Mouse (Mus musculus) heart, embryonic 16.5 days (tissue): ENCODE results near the gene Rnf216. TPM values are rescaled to one million over a fixed set of nuclear protein-coding genes. Genes with fewer than 3 reads are reported as not detected.
"Not testable (repeated sequence)": the region's sequence is repeated elsewhere in the genome, so short reads cannot be mapped to it uniquely, and the experiment has no call there.

ENCODE experiments used
- ATAC-seq: fragments of 200-750 bp; cut with Nextera tagmentation; replicated peaks from 2 replicates; pipeline ENCODE4 v1.8.0; 2017; ENCODE audit warnings: moderate number of reproducible peaks; ENCODE audit not compliant: insufficient read depth, low FRiP score; ENCODE audit errors: extremely low read depth
- H3K27ac ChIP-seq: fragments of 300-500 bp; sonication (generic); 2 replicates; pipeline ENCODE4 v1.5.1; 2014; ENCODE audit warnings: mild to moderate bottlenecking, low read length, control low read depth, moderate library complexity
- H3K27me3 ChIP-seq: fragments of 300-500 bp; sonication (generic); 2 replicates; pipeline ENCODE4 v1.6.1; 2014; ENCODE audit warnings: low read length, mixed read lengths; ENCODE audit not compliant: control insufficient read depth, insufficient read depth
- H3K36me3 ChIP-seq: fragments of 300-500 bp; sonication (generic); 2 replicates; pipeline ENCODE4 v1.6.1; 2014; ENCODE audit not compliant: control insufficient read depth, insufficient read depth
- H3K4me1 ChIP-seq: fragments of 300-500 bp; sonication (generic); 2 replicates; pipeline ENCODE4 v1.6.1; 2014; ENCODE audit warnings: low read length, mixed read lengths; ENCODE audit not compliant: control insufficient read depth, insufficient read depth
- H3K4me2 ChIP-seq: fragments of 300-500 bp; sonication (generic); 2 replicates; pipeline ENCODE4 v1.6.1; 2014; ENCODE audit warnings: low read depth, mild to moderate bottlenecking, control low read depth, low read length
- H3K4me3 ChIP-seq: fragments of 300-500 bp; sonication (generic); 2 replicates; pipeline ENCODE4 v1.5.1; 2014; ENCODE audit warnings: mild to moderate bottlenecking, control low read depth, low read length
- H3K9ac ChIP-seq: fragments of 300-500 bp; sonication (generic); 2 replicates; pipeline ENCODE4 v1.6.1; 2014; ENCODE audit warnings: low read length, control low read depth
- H3K9me3 ChIP-seq: fragments of 300-500 bp; sonication (generic); replicated peaks from 2 replicates; pipeline ENCODE4 v1.6.1; 2016; ENCODE audit warnings: low read length; ENCODE audit not compliant: control insufficient read depth
- WGBS: fragments of 180-500 bp; shearing (Covaris S2); extraction: QIAGEN DNeasy Blood & Tissue Kit; methylation state at CpG from one replicate; pipeline ENCODE4 v1.1.7; 2014; 5-methylcytosine and 5-hydroxymethylcytosine counted together
- polyA plus RNA-seq: library from polyadenylated mRNA; unstranded; fragments of >200 nt; fragmentation: Nextera tagmentation; extraction: Ambion mirVana; gene quantifications from 2 replicates; pipeline ENCODE4 v1.2.1, GENCODE M21; 2015

The Rnf216 gene
- polyA plus RNA-seq, 1 experiment from 2014 or later: 22.7 TPM

GRCm38 (mm10) chr5:143134216-143135010 lies 21.6 kb upstream of the Rnf216 start:
- not testable (repeated sequence) for H3K4me2 ChIP-seq, ATAC-seq, H3K27ac ChIP-seq, H3K9me3 ChIP-seq, H3K9ac ChIP-seq, H3K4me3 ChIP-seq, H3K4me1 ChIP-seq, H3K27me3 ChIP-seq, H3K36me3 ChIP-seq
- 90% methylated on average over 3 of the region's 6 CpGs for WGBS

- WGBS: 35% methylated on average over 13 of the region's 13 CpGs
- ATAC-seq: no peak
- Histone ChIP-seq H3K36me3 (no peaks in the 10 kb centered on the region), H3K4me1 (peaks cover 1% of the 10 kb centered on the region; the same call in 1 of the 2 replicates), H3K27me3 (no peaks in the 10 kb centered on the region), H3K9ac (no peak overlapping the region), H3K27ac (no peak overlapping the region), H3K4me3 (no peak overlapping the region), H3K4me2 (no peak overlapping the region), H3K9me3 (peaks cover 3% of the 10 kb centered on the region; the same call in 1 of the 2 replicates)
These were observed 20.2 kb upstream of the Rnf216 start for GRCm38 (mm10) chr5:143132935-143133514.

GRCm38 (mm10) chr5:143130342-143130741 lies 17.5 kb upstream of the Rnf216 start:
- Histone ChIP-seq H3K27me3 (no peaks in the 10 kb centered on the region), H3K9me3 (peaks cover 3% of the 10 kb centered on the region; the same call in 1 of the 2 replicates), H3K27ac (no peak overlapping the region), H3K9ac (no peak overlapping the region), H3K4me1 (peaks cover 6% of the 10 kb centered on the region; the same call in 1 of the 2 replicates), H3K4me2 (no peak overlapping the region), H3K36me3 (no peaks in the 10 kb centered on the region), H3K4me3 (no peak overlapping the region)
- WGBS: 89% methylated on average over 7 of the region's 7 CpGs
- ATAC-seq: no peak

- WGBS: 83% methylated on average over 16 of the region's 16 CpGs
- no peak overlapping the region for H3K4me2 ChIP-seq
- H3K4me3 ChIP-seq: no peak overlapping the region
- no peak overlapping the region for H3K27ac ChIP-seq
- peaks cover 3% of the 10 kb centered on the region; the same call in 1 of the 2 replicates for H3K9me3 ChIP-seq
- ATAC-seq: no peak
- peaks cover 6% of the 10 kb centered on the region; the same call in 1 of the 2 replicates for H3K4me1 ChIP-seq
- H3K27me3 ChIP-seq: no peaks in the 10 kb centered on the region
- no peak overlapping the region for H3K9ac ChIP-seq
- no peaks in the 10 kb centered on the region for H3K36me3 ChIP-seq
These were observed 16.3 kb upstream of the Rnf216 start for GRCm38 (mm10) chr5:143129101-143129500.

- WGBS: 62% methylated on average over 8 of the region's 8 CpGs
- no peaks in the 10 kb centered on the region for H3K36me3 ChIP-seq
- no peak overlapping the region for H3K4me3 ChIP-seq
- no peak for ATAC-seq
- H3K9me3 ChIP-seq: peaks cover 3% of the 10 kb centered on the region; the same call in 1 of the 2 replicates
- no peak overlapping the region for H3K4me2 ChIP-seq
- H3K27ac ChIP-seq: no peak overlapping the region
- H3K9ac ChIP-seq: no peak overlapping the region
- no peaks in the 10 kb centered on the region for H3K27me3 ChIP-seq
- H3K4me1 ChIP-seq: peaks cover 6% of the 10 kb centered on the region; the same call in 1 of the 2 replicates
These were observed 15.0 kb upstream of the Rnf216 start for GRCm38 (mm10) chr5:143127837-143128236.

- Histone ChIP-seq H3K27ac (no peak overlapping the region), H3K9me3 (peaks cover 3% of the 10 kb centered on the region; the same call in 1 of the 2 replicates), H3K4me3 (no peak overlapping the region), H3K9ac (no peak overlapping the region), H3K36me3 (no peaks in the 10 kb centered on the region), H3K4me1 (peaks cover 6% of the 10 kb centered on the region; the same call in 1 of the 2 replicates), H3K27me3 (no peaks in the 10 kb centered on the region), H3K4me2 (no peak overlapping the region)
- 73% methylated on average over 4 of the region's 4 CpGs for WGBS
- no peak for ATAC-seq
These were observed 14.1 kb upstream of the Rnf216 start for GRCm38 (mm10) chr5:143126908-143127307.

- Histone ChIP-seq H3K4me1 (peaks cover 6% of the 10 kb centered on the region; the same call in 1 of the 2 replicates), H3K36me3 (no peaks in the 10 kb centered on the region), H3K27ac (no peak overlapping the region), H3K4me2 (no peak overlapping the region), H3K27me3 (no peaks in the 10 kb centered on the region), H3K4me3 (no peak overlapping the region), H3K9ac (no peak overlapping the region), H3K9me3 (peaks cover 3% of the 10 kb centered on the region; the same call in 1 of the 2 replicates)
- 92% methylated on average over 8 of the region's 9 CpGs for WGBS
- no peak for ATAC-seq
These were observed 13.3 kb upstream of the Rnf216 start for GRCm38 (mm10) chr5:143126089-143126488.

- no peak for ATAC-seq
- Histone ChIP-seq H3K36me3 (no peaks in the 10 kb centered on the region), H3K27ac (no peak overlapping the region), H3K4me2 (no peak overlapping the region), H3K4me1 (peaks cover 6% of the 10 kb centered on the region; the same call in 1 of the 2 replicates), H3K9me3 (peaks cover 3% of the 10 kb centered on the region; the same call in 1 of the 2 replicates), H3K9ac (no peak overlapping the region), H3K4me3 (no peak overlapping the region), H3K27me3 (no peaks in the 10 kb centered on the region)
- WGBS: 72% methylated on average over 7 of the region's 7 CpGs
These were observed 12.8 kb upstream of the Rnf216 start for GRCm38 (mm10) chr5:143125601-143126000.

- no peaks in the 10 kb centered on the region for H3K27me3 ChIP-seq
- no peak overlapping the region for H3K4me3 ChIP-seq
- peaks cover 6% of the 10 kb centered on the region; the same call in 1 of the 2 replicates for H3K4me1 ChIP-seq
- peaks cover 3% of the 10 kb centered on the region; the same call in 1 of the 2 replicates for H3K9me3 ChIP-seq
- H3K9ac ChIP-seq: no peak overlapping the region
- no peak overlapping the region for H3K27ac ChIP-seq
- H3K36me3 ChIP-seq: no peaks in the 10 kb centered on the region
- ATAC-seq: no peak
- no peak overlapping the region for H3K4me2 ChIP-seq
- WGBS: 75% methylated on average over 4 of the region's 4 CpGs
These were observed 12.1 kb upstream of the Rnf216 start for GRCm38 (mm10) chr5:143124805-143125378.
